Mouse (Mus musculus) urinary bladder, postnatal 14 days (tissue): Measurements from ENCODE around the gene Invs.
A peak's percentile ranks its signal among the peaks of the same experiment; 100 is the strongest.

Experiments
- DNase-seq: peaks from one replicate; pipeline ENCODE4 v3.0.0; 2021; ENCODE audit warnings: low spot score

Gene Invs

DNA sequence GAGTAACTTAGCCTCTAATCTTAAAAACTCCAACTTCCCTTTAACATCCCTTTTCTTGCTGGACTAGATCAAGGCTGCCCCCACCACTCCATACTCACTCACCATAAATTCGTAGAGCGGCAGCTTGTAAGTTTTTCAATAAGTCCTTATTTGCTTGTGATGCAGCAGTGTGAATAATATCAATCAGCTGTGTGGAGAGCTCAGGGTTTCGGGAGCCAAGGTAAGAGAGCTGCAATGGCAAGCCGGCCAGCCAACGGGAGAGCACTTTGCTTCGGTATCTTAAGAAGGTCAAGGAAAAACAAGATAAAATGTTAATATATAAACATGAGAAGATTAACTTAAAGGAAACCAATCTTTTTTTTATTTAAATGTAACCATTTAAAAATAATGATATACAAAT is 178.9 kb downstream of the Invs start:
- no peak for DNase-seq

DNA sequence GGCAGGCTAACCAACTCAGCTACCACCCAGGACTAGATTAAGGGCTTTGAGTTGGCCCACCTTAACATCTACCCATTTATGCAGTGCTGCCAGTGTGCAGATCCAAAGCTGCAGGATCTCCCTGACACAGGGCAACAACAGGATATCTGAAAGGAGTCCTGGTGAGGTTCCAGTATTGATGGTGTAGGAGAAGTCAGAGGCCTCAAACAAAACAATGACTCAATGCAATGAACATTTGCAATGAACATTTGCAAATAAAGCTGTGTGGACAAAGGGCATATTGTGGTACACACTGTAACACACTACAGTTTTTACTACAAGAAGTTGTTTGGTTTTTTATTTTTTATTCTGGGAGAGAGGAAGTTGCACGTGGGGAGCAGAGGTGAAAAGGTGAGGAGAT is 181.5 kb downstream of the Invs start:
- DNase-seq = no peak

- DNase-seq = no peak
Measured at GRCm38 (mm10) chr4:48470977-48471376, 191.4 kb downstream of the Invs start.

DNA sequence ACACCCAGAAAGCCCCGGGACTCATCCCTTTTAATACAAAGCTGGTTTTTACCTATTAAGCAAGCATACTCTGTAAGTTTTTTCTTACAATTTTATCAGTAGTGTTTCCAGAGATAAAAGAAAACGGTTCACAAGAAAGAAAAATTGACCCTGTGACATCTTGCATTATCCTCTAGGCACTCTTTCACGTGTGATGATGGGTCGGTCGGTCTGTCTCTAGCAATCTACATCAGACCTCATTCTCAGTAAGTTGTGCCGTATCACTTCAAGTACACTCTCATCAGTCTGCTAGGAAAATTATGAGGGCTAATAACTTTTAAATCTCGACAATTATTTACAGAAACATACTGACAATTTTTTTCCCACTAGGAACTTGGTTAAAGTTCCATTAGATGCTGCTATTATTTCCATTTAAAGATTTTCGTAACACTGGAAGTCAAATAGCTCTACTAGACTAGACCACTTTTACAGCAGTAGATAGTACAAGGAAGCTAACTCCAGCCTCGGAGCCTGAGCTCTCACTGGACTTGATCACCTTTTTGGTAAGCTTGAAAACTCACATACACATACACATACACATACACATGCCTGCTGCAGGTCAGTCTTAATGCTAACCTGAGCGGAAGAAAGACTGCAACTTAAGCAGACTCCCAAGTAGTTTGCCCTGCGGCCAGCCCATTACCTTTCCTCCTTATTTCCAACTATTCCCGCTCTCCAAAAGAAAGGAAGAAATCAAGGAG is 192.7 kb downstream of the Invs start:
- DNase-seq = no peak

DNA sequence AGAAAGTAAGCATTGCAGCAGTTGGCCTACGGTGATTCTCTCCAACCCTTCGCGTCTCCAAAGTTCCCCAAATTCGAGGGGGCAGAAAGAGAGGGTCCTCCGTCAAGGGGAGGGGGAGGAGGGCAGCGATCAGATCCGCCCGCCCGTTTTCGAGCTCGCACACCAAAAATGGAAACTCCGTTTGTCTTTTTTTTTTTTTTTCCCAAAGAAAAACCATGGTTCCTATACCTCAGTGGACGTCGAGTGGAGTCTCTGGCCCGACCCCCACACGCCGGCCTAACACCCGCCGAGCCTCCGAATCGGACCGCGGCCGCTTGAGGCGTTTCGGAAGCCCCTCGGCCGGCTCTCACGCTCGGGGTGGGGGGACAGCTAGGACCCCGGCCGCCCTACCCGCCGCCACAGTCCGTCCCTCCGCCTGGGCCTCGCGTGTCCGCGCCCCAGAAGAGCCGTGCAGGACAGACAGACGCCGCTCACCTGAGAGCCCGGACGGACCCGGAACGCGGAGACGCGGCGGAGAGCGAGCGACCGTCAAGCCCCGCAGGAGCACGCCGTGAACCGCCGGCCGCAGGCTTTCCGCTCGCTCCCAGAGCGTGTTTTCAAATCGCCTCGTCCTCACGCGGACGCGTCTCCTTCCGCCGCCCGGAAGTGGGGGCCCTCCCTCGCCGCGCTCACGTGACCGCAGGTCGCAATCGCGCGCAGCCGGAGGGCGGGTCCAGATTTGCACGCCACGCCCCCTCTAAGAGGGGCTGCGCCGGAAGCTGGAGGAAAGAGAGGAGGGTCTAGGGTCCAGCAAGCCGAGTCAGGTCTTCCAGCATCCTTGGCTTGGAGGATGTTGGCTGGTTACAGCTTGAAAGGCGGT is 193.5 kb downstream of the Invs start, which contains the start of gene Tex10:
Gene Tex10 (minus strand): TSS at position 668 of the 859 bp plus-strand sequence.
- peak; percentile 92 for DNase-seq

GRCm38 (mm10) chr4:48473651-48474011 is 194.1 kb downstream of the Invs start:
- no peak for DNase-seq

DNA sequence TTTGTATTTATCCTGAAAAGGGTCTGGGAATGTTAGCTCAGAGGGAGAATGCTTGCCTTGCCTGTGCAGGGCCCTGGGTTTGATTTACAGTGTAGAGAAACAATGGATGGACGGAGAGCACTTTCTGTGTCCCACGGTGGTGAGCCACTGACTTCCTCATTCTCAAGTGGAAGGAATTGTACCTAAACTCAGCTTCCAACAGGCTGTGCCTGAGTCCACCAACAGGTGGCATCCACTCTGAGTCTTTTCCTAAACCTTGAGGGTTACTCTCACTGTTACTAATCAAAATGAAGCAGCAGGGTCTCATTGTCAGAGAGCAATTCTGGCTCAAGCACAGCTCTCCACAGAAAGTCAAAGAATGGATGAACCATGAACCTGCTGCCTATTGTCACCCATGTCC is 201.7 kb downstream of the Invs start:
- peak; percentile 46 for DNase-seq
